ENCODE assay signal across 21 mouse cellular contexts in genomic region chr8:120824638-120825037, GRCm38 (mm10).
DNase-seq lines count a peak whose midpoint lies in the region; ATAC-seq lines count a peak whose summit lies in the region.
"Had no signal": no experiment of that assay in that cellular context is flagged by ENCODE, and none has a peak within 500 bp of the region (broad histone marks: within the 10 kb centered on the region; RNA-seq: fewer than 3 reads in every experiment).

No protein-coding gene starts in this region.

- H3K4me2 ChIP-seq in lung, embryonic 16.5 days (ENCODE audit: low read depth, low read length): no peak overlapping the region
- no peak overlapping the region for H3K4me2 ChIP-seq in kidney, embryonic 14.5 days (replicated peaks; ENCODE audit: low read depth, low read length)
- H3K4me2 ChIP-seq: forebrain, embryonic 13.5 days; hindbrain, embryonic 15.5 days had no signal

- no peak for DNase-seq in lung, postnatal 25 days (ENCODE audit: low spot score)
- DNase-seq in induced T-regulatory cell, adult 2 months (ENCODE audit: low read depth): peak; percentile 31
- DNase-seq in left cerebral cortex, postnatal 14 days (ENCODE audit: low spot score in 2 of 2): no peak
- DNase-seq in adrenal gland, adult (ENCODE audit: inconsistent age in 2 of 2, low spot score in 1 of 2): no peak
- DNase-seq: adrenal gland, postnatal 10 days; cerebellum, adult 11 months; cerebellum, adult 8-10 months; cerebellum, postnatal 25 days; forebrain, postnatal 0 days; gastrocnemius, adult 2 months; gastrocnemius, postnatal 25 days; heart, adult 11 months; heart, postnatal 10 days; kidney, adult 11 months had no signal

- no peaks in the 10 kb centered on the region; the same call in 1 of the 2 replicates for H3K4me1 ChIP-seq in lung, embryonic 16.5 days (replicated peaks; ENCODE audit: control insufficient read depth, insufficient read depth, low read length)
- H3K4me1 ChIP-seq in kidney, embryonic 14.5 days (ENCODE audit: control insufficient read depth, insufficient read depth, low read length): no peaks in the 10 kb centered on the region
- H3K4me1 ChIP-seq: forebrain, embryonic 13.5 days; hindbrain, embryonic 15.5 days had no signal

- H3K36me3 ChIP-seq in lung, embryonic 16.5 days (ENCODE audit: control insufficient read depth, insufficient read depth, low read length): no peaks in the 10 kb centered on the region
- H3K36me3 ChIP-seq in kidney, embryonic 14.5 days (ENCODE audit: control insufficient read depth, insufficient read depth, low read length): no peaks in the 10 kb centered on the region
- H3K36me3 ChIP-seq: hindbrain, embryonic 15.5 days had no signal

- no peak for ATAC-seq in lung, embryonic 16.5 days (ENCODE audit: low read depth)
- ATAC-seq in activated CD4-positive, CD25-positive, alpha-beta regulatory T cell, adult 4 months: peak; percentile 58
- ATAC-seq in megakaryocyte progenitor cell, adult 5-6 weeks (replicated peaks; ENCODE audit: poor library complexity): peak; percentile 43
- ATAC-seq in kidney, embryonic 14.5 days (ENCODE audit: low FRiP score, low TSS enrichment): no peak
- ATAC-seq: forebrain, embryonic 13.5 days; forebrain, postnatal 0 days; Patski had no signal

- H3K9ac ChIP-seq in lung, embryonic 16.5 days (ENCODE audit: low read length): no peak overlapping the region
- no peak overlapping the region for H3K9ac ChIP-seq in kidney, embryonic 14.5 days (ENCODE audit: low read depth, low read length)
- H3K9ac ChIP-seq: forebrain, embryonic 13.5 days; forebrain, postnatal 0 days; hindbrain, embryonic 15.5 days had no signal

- H3K27ac ChIP-seq in lung, embryonic 16.5 days (ENCODE audit: low read length): 0 out of 2 replicates have a peak overlapping the region, but pooled peaks have one; percentile 7
- no peak overlapping the region for H3K27ac ChIP-seq in kidney, embryonic 14.5 days (ENCODE audit: low read depth, low read length)
- H3K27ac ChIP-seq: forebrain, embryonic 13.5 days; gastrocnemius, adult 2 months; hindbrain, embryonic 15.5 days had no signal

- no peak overlapping the region for H3K4me3 ChIP-seq in lung, embryonic 16.5 days (ENCODE audit: low read length)
- H3K4me3 ChIP-seq in kidney, embryonic 14.5 days (ENCODE audit: low read length): no peak overlapping the region
- H3K4me3 ChIP-seq: forebrain, embryonic 13.5 days; gastrocnemius, adult 2 months; hindbrain, embryonic 15.5 days had no signal

- intact Hi-C loops in left cerebral cortex, postnatal 14 days (cut with DNase I): no loop called here

- no peaks in the 10 kb centered on the region for H3K27me3 ChIP-seq in lung, embryonic 16.5 days (ENCODE audit: control insufficient read depth, insufficient read depth, low read depth, low read length)
- H3K27me3 ChIP-seq in kidney, embryonic 14.5 days (ENCODE audit: control insufficient read depth, insufficient read depth, low read length): peaks cover 31% of the 10 kb centered on the region

- 0 out of 2 replicates have a peak, but pooled peaks cover 4% of the 10 kb centered on the region for H3K9me3 ChIP-seq in lung, embryonic 16.5 days (ENCODE audit: control insufficient read depth, low read length)
- peaks cover 5% of the 10 kb centered on the region; the same call in 1 of the 2 replicates for H3K9me3 ChIP-seq in kidney, embryonic 14.5 days (ENCODE audit: control insufficient read depth, low read length)
- H3K9me3 ChIP-seq: forebrain, embryonic 13.5 days; hindbrain, embryonic 15.5 days had no signal

- 53% methylated on average over 7 of the region's 7 CpGs for WGBS in lung, embryonic 16.5 days
- WGBS in kidney, embryonic 14.5 days: 47% methylated on average over 7 of the region's 7 CpGs

Comparison
In these comparisons a context has a peak if more than half of its experiments do, and no peak if none do; other contexts are left out.
1. ATAC-seq: peak in activated CD4-positive, CD25-positive, alpha-beta regulatory T cell, adult 4 months (single experiment) and megakaryocyte progenitor cell, adult 5-6 weeks (single experiment); none in lung, embryonic 16.5 days (single experiment) and kidney, embryonic 14.5 days (single experiment).